Mouse (Mus musculus) bone marrow, adult 2 months (tissue): ENCODE results near the gene Cdc42se2. TPM values are rescaled to one million over a fixed set of nuclear protein-coding genes. Genes with fewer than 3 reads are reported as not detected.

ENCODE experiments used
- H3K27ac ChIP-seq: fragments of 200-500 bp; 2 replicates; pipeline ENCODE4 v1.5.1; 2012; ENCODE audit warnings: low read depth, mild to moderate bottlenecking, control low read depth, inconsistent platforms, low read length; ENCODE audit not compliant: control insufficient read depth, poor library complexity, insufficient read depth
- H3K4me1 ChIP-seq: fragments of 200-500 bp; 2 replicates; pipeline ENCODE4 v1.6.1; 2011; ENCODE audit warnings: low read length; ENCODE audit not compliant: control insufficient read depth, insufficient read depth
- H3K4me3 ChIP-seq: fragments of 200-500 bp; replicated peaks from 2 replicates; pipeline ENCODE3; 2011; ENCODE audit warnings: mild to moderate bottlenecking, low read depth, low read length, control low read depth; ENCODE audit not compliant: control insufficient read depth
- CTCF ChIP-seq: fragments of 200-500 bp; IDR thresholded peaks from 2 replicates; pipeline ENCODE4 v1.5.1; 2011; ENCODE audit warnings: low read length, control low read depth; ENCODE audit not compliant: control insufficient read depth, insufficient read depth
- POLR2A ChIP-seq: fragments of 200-500 bp; IDR thresholded peaks from 2 replicates; pipeline ENCODE4 v1.6.1; 2011; ENCODE audit warnings: low read depth, mild to moderate bottlenecking, control low read depth, low read length, borderline replicate concordance; ENCODE audit not compliant: control insufficient read depth
- WGBS: fragments of 180-500 bp; shearing (Covaris S2); methylation state at CpG from one replicate; pipeline ENCODE4 v1.1.7; 2018; 5-methylcytosine and 5-hydroxymethylcytosine counted together
- polyA plus RNA-seq: library from polyadenylated mRNA; stranded (reverse); fragments of >200 nt; gene quantifications from 2 replicates; pipeline ENCODE4 v1.2.4, GENCODE M21; 2011; ENCODE audit warnings: low replicate concordance; ENCODE audit not compliant: missing spikeins, insufficient read depth, insufficient read length

Gene Cdc42se2
- polyA plus RNA-seq, 1 experiment, result 17.9 TPM

GRCm38 (mm10) chr11:54699972-54700371 lies 87.5 kb downstream of the Cdc42se2 start:
- 9% methylated on average over 3 of the region's 3 CpGs for WGBS
- Histone ChIP-seq H3K4me3 (no peak overlapping the region), H3K27ac (no peak overlapping the region), H3K4me1 (no peaks in the 10 kb centered on the region; the same call in 1 of the 2 replicates)
- TF ChIP-seq POLR2A (no peak), CTCF (no peak)

- Histone ChIP-seq H3K27ac (no peak overlapping the region), H3K4me3 (no peak overlapping the region), H3K4me1 (no peaks in the 10 kb centered on the region; the same call in 1 of the 2 replicates)
- WGBS, result 21% methylated on average over 7 of the region's 7 CpGs
- no peak for TF ChIP-seq POLR2A
- no peak for TF ChIP-seq CTCF
Measured at GRCm38 (mm10) chr11:54698636-54699035, 88.8 kb downstream of the Cdc42se2 start.

- no peak overlapping the region for H3K4me3 ChIP-seq
- no peak for TF ChIP-seq CTCF
- no peak for TF ChIP-seq POLR2A
- no peak overlapping the region for H3K27ac ChIP-seq
- no peaks in the 10 kb centered on the region; the same call in 1 of the 2 replicates for H3K4me1 ChIP-seq
- WGBS, result 71% methylated on average over 5 of the region's 5 CpGs
Measured at GRCm38 (mm10) chr11:54697611-54698010, 89.9 kb downstream of the Cdc42se2 start.

- H3K27ac ChIP-seq, result no peak overlapping the region
- H3K4me3 ChIP-seq, result no peak overlapping the region
- no peaks in the 10 kb centered on the region; the same call in 1 of the 2 replicates for H3K4me1 ChIP-seq
- no peak for TF ChIP-seq POLR2A
- no peak for TF ChIP-seq CTCF
- 71% methylated on average over 4 of the region's 4 CpGs for WGBS
Measured at GRCm38 (mm10) chr11:54695951-54696350, 91.5 kb downstream of the Cdc42se2 start.

GRCm38 (mm10) chr11:54694291-54694690 lies 93.2 kb downstream of the Cdc42se2 start:
- Histone ChIP-seq H3K4me1 (no peaks in the 10 kb centered on the region; the same call in 1 of the 2 replicates), H3K4me3 (no peak overlapping the region), H3K27ac (no peak overlapping the region)
- TF ChIP-seq POLR2A (no peak), CTCF (no peak)
- 77% methylated on average over 8 of the region's 8 CpGs for WGBS

- Histone ChIP-seq H3K27ac (no peak overlapping the region), H3K4me3 (no peak overlapping the region), H3K4me1 (no peaks in the 10 kb centered on the region; the same call in 1 of the 2 replicates)
- WGBS, result 79% methylated on average over 6 of the region's 6 CpGs
- no peak for TF ChIP-seq POLR2A
- TF ChIP-seq CTCF, result no peak
Measured at GRCm38 (mm10) chr11:54693696-54694095, 93.8 kb downstream of the Cdc42se2 start.

GRCm38 (mm10) chr11:54691179-54691578 lies 96.3 kb downstream of the Cdc42se2 start:
- WGBS, result 68% methylated on average over 4 of the region's 4 CpGs
- Histone ChIP-seq H3K4me3 (no peak overlapping the region), H3K27ac (no peak overlapping the region), H3K4me1 (no peaks in the 10 kb centered on the region; the same call in 1 of the 2 replicates)
- no peak for TF ChIP-seq CTCF

GRCm38 (mm10) chr11:54690171-54690570 lies 97.3 kb downstream of the Cdc42se2 start:
- H3K4me3 ChIP-seq, result no peak overlapping the region
- 93% methylated on average over 4 of the region's 4 CpGs for WGBS
- no peak overlapping the region for H3K27ac ChIP-seq
- H3K4me1 ChIP-seq, result no peaks in the 10 kb centered on the region; the same call in 1 of the 2 replicates
- TF ChIP-seq POLR2A, result no peak
- no peak for TF ChIP-seq CTCF

GRCm38 (mm10) chr11:54684831-54685230 lies 102.6 kb downstream of the Cdc42se2 start:
- WGBS, result 91% methylated on average over 2 of the region's 2 CpGs
- no peak for TF ChIP-seq POLR2A
- no peak for TF ChIP-seq CTCF

More at GRCm38 (mm10) chr11:54684831-54685230, 102.6 kb downstream of the Cdc42se2 start:
- Histone ChIP-seq H3K4me1 (no peaks in the 10 kb centered on the region), H3K27ac (no peak overlapping the region), H3K4me3 (no peak overlapping the region)
